Mouse (Mus musculus): ENCODE data around the gene Gps2. TPM values are rescaled to one million over a fixed set of nuclear protein-coding genes. Genes with fewer than 3 reads are reported as not detected.
A peak's percentile ranks its signal among the peaks of the same experiment; 100 is the strongest.

Gene Gps2
- polyA plus RNA-seq, 1 experiment from 2014 or later = 79.6 TPM

DNA sequence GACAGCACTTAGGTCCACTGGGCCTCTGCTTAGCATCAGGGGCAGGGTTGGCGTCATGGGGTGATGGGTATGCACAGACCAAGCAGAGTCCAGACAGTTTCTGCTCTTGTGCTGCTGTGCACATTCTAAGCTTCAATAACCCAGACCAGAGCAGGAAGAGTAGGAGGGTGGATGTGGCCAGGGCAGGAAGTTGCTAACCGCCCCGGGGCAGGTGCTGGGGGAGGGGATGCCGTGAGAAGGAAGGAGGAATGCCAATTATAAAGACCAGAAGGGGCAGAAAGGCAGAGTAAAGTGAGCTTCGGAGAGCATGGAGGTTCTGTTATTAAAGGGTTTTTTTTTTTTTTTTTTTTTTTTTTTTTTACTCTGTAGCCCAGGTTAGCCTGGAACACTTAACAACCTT is 19.0 kb upstream of the Gps2 start:
- Histone ChIP-seq H3K9me3 (no peaks in the 10 kb centered on the region), H3K27me3 (no peaks in the 10 kb centered on the region)
- WGBS = 91% methylated on average over 5 of the region's 5 CpGs

DNA sequence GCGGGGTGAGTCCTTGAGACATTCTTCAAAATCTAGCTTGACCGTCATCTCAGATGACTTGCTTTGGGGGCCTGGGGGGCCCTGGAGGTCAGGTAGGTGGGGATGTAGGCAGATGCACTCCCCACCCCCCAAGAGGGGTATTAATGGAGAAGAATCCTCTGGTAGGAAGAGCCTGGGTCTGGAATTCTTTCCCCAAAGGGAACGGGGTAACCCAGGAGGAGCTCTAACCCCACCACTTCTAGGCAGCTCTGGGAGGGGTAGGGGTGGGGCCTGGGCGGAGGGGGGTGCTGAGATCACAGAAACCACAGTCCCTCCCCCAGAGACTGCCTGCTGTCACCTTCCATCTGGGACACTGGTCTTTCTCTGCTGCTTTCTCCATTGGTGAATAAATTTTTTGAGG is 18.4 kb upstream of the Gps2 start, which contains the start of gene Acap1:
Gene Acap1 (minus strand): TSS at position 249 of the 400 bp plus-strand sequence.
- Histone ChIP-seq H3K9ac (replicated peaks) (no peak within 1 kb of the TSS), H3K4me3 (no peak within 1 kb of the TSS), H3K27me3 (no peaks in the 10 kb centered on the region), H3K27ac (replicated peaks) (no peak within 1 kb of the TSS), H3K9me3 (no peaks in the 10 kb centered on the region), H3K36me3 (no peaks in the 10 kb centered on the region), H3K4me1 (peaks cover 20% of the 10 kb centered on the region), H3K4me2 (replicated peaks) (no peak within 1 kb of the TSS)
- WGBS = 88% methylated on average over 4 of the region's 4 CpGs
- no peak for ATAC-seq (replicated peaks)

More for the DNA sequence above, 19.0 kb upstream of the Gps2 start:
- H3K4me3 ChIP-seq = no peak overlapping the region
- H3K4me1 ChIP-seq = peaks cover 16% of the 10 kb centered on the region
- ATAC-seq (replicated peaks) = no peak
- no peak overlapping the region for H3K27ac ChIP-seq (replicated peaks)
- H3K9ac ChIP-seq (replicated peaks) = no peak overlapping the region
- H3K36me3 ChIP-seq = no peaks in the 10 kb centered on the region
- H3K4me2 ChIP-seq (replicated peaks) = no peak overlapping the region

DNA sequence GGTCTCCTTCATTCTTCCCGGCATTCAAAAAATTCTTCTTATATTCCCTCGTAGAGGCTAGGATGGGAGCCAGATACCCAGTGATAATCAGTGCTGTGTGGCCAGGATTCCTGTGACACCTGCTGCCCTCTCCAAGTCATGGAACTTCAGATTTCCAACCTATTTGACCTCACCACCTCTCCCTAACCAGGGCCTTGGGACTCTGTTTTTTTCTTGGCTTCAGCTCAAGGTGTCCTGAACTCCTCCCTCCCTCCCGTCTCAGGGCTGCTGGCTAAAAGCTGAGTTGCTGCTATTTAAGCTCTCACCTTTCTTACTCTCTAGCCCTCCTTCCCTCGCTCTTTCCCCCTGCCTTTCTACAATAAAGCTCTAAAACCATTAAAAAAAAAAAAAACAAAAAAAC is 13.8 kb upstream of the Gps2 start:
- WGBS = 23% methylated on average over 4 of the region's 4 CpGs

DNA sequence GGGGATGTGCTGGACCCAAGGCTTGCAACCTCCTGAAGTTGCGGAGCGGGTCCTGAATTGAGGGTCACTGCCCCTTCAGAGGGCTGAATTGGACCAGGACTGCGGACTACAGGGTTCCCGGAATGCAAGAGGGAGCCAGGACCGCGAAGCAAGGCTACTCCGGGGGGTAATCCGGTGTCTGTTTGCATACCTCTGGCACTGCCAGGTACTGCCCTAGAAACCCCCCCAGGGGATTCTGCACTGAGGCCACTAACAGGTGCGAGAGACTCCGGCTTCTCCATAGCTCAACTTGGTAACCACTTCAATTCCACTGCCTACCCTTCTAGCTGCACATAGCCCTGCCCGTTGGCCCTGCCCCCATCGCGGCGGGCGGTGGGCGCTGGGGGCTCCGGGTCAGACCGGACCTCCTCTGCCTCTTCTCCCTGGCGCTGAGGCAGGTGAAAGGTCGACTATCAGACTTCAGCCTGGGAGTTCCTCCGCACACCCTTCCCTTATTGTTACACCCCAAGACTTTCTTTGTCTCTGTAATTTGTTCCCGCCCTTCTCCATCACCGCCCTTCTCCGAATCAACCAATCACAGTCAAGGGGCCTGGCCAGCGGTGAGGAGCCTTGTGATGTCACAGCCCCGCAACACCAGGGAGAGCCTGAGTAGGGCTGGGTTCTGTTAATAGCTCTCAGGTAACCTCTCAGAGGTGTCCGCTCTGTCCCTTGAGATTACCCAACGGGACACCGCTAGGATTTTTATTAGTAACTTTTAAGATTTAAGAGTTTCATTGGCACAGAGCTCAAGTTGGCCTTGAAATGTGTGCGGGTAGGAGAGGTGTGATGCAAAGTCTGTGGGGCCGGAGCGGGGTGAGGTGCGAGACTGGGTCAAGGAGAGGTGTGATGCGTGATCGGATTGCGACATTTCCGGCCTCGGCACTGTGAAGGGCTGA is 12.9 kb upstream of the Gps2 start, which contains the start of the genes 2810408A11Rik and Neurl4:
Gene 2810408A11Rik (minus strand): TSS at position 517 of the 935 bp plus-strand sequence.
Gene Neurl4 (plus strand): TSS at position 602 of the 935 bp plus-strand sequence.
- H3K27me3 ChIP-seq = no peaks in the 10 kb centered on the region
- H3K4me3 ChIP-seq = peak within 1 kb of the TSS; percentile 56
- peaks cover 35% of the 10 kb centered on the region for H3K4me1 ChIP-seq
- no peaks in the 10 kb centered on the region for H3K9me3 ChIP-seq
- ATAC-seq (replicated peaks) = peak; percentile 96
- H3K9ac ChIP-seq (replicated peaks) = peak within 1 kb of the TSS; percentile 76
- H3K36me3 ChIP-seq = peaks cover 20% of the 10 kb centered on the region
- under 1% methylated on average over 38 of the region's 38 CpGs for WGBS
- H3K4me2 ChIP-seq (replicated peaks) = peak within 1 kb of the TSS; percentile 91
- H3K27ac ChIP-seq (replicated peaks) = peak within 1 kb of the TSS; percentile 96

More for the DNA sequence above, 13.8 kb upstream of the Gps2 start:
- Histone ChIP-seq H3K9me3 (no peaks in the 10 kb centered on the region), H3K9ac (replicated peaks) (peak overlapping the region; percentile 76), H3K4me3 (peak overlapping the region; percentile 56), H3K27ac (replicated peaks) (peak overlapping the region; percentile 96), H3K4me2 (replicated peaks) (peak overlapping the region; percentile 91), H3K27me3 (no peaks in the 10 kb centered on the region), H3K36me3 (peaks cover 12% of the 10 kb centered on the region), H3K4me1 (peaks cover 35% of the 10 kb centered on the region)
- no peak for ATAC-seq (replicated peaks)

DNA sequence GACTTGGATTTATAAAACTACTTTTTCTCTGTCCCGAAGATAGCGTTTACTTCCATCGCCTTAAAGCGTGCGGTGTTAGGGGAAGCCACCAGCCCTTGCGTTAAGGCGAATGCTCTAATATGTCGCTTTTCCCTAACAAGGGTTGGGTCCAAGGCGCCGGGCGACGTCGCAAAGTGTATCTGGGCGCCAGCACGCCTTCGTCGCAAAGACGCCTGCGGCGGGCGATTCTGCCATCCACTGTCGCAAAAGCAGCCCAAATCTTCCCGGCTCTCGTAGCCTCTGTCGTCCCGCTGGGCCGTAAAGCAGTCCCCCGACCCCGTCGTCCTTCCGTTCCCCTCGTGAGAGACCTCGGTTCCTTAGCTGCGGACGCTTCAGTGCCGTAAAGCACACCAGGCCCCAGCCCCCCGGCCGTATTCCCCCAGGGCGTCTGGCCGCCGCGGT is 12.3 kb upstream of the Gps2 start:
- Histone ChIP-seq H3K36me3 (peaks cover 27% of the 10 kb centered on the region), H3K4me3 (peak overlapping the region; percentile 56), H3K9ac (replicated peaks) (peak overlapping the region; percentile 76), H3K27ac (replicated peaks) (peak overlapping the region; percentile 96), H3K4me1 (peaks cover 35% of the 10 kb centered on the region), H3K9me3 (no peaks in the 10 kb centered on the region), H3K4me2 (replicated peaks) (peak overlapping the region; percentile 91), H3K27me3 (no peaks in the 10 kb centered on the region)
- WGBS = 0% methylated on average over 42 of the region's 42 CpGs
- peak; percentile 82 for ATAC-seq (replicated peaks)

DNA sequence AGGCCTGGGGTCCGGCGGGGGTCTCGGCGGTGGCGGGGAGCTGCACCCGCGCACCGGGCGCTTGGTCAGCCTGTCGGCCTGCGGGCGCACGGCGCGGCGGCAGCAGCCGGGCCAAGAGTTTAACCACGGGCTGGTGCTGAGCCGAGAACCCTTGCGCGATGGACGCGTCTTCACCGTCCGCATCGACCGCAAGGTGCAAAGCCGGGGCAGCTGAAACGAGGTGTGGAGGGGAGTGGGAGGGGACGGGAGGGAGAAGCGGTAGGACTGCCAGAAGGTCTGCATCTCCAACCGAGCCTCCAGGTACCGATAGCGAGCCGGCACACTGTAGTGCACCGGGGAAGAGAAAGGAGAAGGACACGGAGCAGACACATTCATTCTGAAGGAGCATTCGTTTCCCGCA is 11.7 kb upstream of the Gps2 start:
- no peak for ATAC-seq (replicated peaks)
- WGBS = under 1% methylated on average over 37 of the region's 39 CpGs
- Histone ChIP-seq H3K36me3 (peaks cover 33% of the 10 kb centered on the region), H3K9ac (replicated peaks) (peak overlapping the region; percentile 76), H3K27ac (replicated peaks) (peak overlapping the region; percentile 96), H3K4me3 (peak overlapping the region; percentile 56), H3K4me1 (peaks cover 35% of the 10 kb centered on the region), H3K4me2 (replicated peaks) (peak overlapping the region; percentile 91), H3K9me3 (no peaks in the 10 kb centered on the region), H3K27me3 (no peaks in the 10 kb centered on the region)

DNA sequence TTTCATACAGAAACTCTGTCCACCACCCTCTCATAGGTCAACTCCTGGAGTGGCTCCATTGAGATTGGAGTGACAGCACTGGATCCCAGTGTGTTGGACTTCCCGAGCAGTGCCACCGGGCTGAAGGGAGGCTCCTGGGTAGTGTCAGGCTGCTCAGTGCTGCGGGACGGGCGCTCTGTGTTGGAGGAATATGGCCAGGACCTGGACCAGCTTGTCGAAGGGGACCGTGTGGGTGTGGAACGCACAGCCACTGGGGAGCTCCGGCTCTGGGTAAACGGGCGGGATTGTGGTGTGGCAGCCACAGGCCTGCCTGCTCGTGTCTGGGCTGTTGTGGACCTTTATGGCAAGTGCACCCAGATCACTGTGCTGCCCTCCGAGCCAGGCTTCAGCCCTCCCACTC is 10.7 kb upstream of the Gps2 start:
- peak overlapping the region; percentile 91 for H3K4me2 ChIP-seq (replicated peaks)
- no peak overlapping the region for H3K9ac ChIP-seq (replicated peaks)
- peak overlapping the region; percentile 56 for H3K4me3 ChIP-seq
- ATAC-seq (replicated peaks) = no peak
- H3K9me3 ChIP-seq = no peaks in the 10 kb centered on the region
- no peaks in the 10 kb centered on the region for H3K27me3 ChIP-seq
- no peak overlapping the region for H3K27ac ChIP-seq (replicated peaks)
- peaks cover 43% of the 10 kb centered on the region for H3K36me3 ChIP-seq
- WGBS = 88% methylated on average over 13 of the region's 13 CpGs
- H3K4me1 ChIP-seq = peaks cover 34% of the 10 kb centered on the region

DNA sequence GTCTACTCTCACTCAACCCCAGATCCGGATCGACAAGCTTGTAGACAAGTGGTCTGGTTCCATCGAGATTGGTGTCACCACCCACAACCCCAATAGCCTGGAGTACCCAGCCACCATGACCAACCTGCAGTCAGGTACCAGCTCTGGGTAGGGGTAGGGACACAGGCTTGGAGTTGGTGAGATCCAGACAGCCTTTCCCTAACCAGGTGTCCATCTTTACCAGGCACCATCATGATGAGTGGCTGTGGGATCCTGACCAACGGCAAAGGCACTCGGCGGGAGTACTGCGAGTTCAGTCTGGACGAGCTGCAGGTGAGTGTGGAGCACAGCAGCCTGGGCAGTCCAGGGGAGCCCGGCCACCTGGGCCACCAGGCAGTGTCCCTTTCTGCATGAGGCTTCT is 9.4 kb upstream of the Gps2 start:
- H3K4me3 ChIP-seq = no peak overlapping the region
- 95% methylated on average over 9 of the region's 9 CpGs for WGBS
- H3K9ac ChIP-seq (replicated peaks) = no peak overlapping the region
- no peaks in the 10 kb centered on the region for H3K9me3 ChIP-seq
- H3K27me3 ChIP-seq = no peaks in the 10 kb centered on the region
- no peak for ATAC-seq (replicated peaks)
- H3K4me1 ChIP-seq = peaks cover 22% of the 10 kb centered on the region
- H3K36me3 ChIP-seq = peaks cover 56% of the 10 kb centered on the region
- H3K27ac ChIP-seq (replicated peaks) = no peak overlapping the region
- no peak overlapping the region for H3K4me2 ChIP-seq (replicated peaks)

DNA sequence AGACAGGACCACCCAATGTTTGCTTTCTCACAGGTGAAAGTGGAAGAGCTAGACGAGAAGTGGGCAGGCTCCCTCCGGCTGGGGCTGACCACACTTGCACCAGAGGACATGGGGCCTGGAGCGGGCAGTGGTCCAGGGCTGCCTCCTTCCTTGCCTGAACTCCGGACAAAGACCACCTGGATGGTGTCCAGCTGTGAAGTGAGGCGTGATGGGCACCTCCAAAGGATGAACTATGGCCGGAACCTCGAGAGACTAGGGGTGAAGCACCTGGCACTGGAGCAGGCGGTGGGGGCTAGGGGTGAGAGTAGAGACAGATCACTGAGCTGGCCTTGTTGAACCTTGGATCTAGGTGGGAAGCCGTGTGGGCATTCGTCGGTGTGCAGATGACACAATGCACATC is 5.0 kb upstream of the Gps2 start:
- Histone ChIP-seq H3K36me3 (peaks cover 95% of the 10 kb centered on the region), H3K27ac (replicated peaks) (no peak overlapping the region), H3K27me3 (no peaks in the 10 kb centered on the region), H3K4me1 (peaks cover 7% of the 10 kb centered on the region), H3K4me2 (replicated peaks) (no peak overlapping the region), H3K9ac (replicated peaks) (no peak overlapping the region), H3K9me3 (no peaks in the 10 kb centered on the region), H3K4me3 (no peak overlapping the region)
- 92% methylated on average over 11 of the region's 11 CpGs for WGBS
- ATAC-seq (replicated peaks) = no peak

DNA sequence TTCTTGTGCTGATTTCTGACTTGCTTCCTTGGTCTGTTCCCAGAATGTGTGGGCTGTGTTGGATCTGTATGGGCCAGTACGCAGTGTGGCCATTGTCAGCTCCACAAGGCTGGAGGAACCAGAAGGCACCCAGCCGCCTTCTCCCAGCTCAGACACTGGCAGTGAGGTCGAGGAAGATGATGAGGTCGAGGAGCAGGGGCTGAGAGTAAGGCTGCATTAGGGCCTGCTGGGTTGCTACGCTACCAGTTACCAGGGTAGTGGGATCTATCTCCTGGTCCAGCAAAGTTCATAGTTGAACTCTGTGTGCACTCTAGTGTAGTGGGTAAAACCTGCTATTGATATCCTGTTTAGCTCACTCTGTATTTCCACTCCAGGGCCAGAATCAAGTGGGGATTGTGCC is 4.5 kb upstream of the Gps2 start:
- no peaks in the 10 kb centered on the region for H3K27me3 ChIP-seq
- H3K4me3 ChIP-seq = no peak overlapping the region
- H3K27ac ChIP-seq (replicated peaks) = no peak overlapping the region
- WGBS = 95% methylated on average over 5 of the region's 5 CpGs
- no peaks in the 10 kb centered on the region for H3K9me3 ChIP-seq
- H3K36me3 ChIP-seq = peaks cover 89% of the 10 kb centered on the region
- ATAC-seq (replicated peaks) = no peak
- H3K4me2 ChIP-seq (replicated peaks) = no peak overlapping the region
- peaks cover 9% of the 10 kb centered on the region for H3K4me1 ChIP-seq
- H3K9ac ChIP-seq (replicated peaks) = no peak overlapping the region

DNA sequence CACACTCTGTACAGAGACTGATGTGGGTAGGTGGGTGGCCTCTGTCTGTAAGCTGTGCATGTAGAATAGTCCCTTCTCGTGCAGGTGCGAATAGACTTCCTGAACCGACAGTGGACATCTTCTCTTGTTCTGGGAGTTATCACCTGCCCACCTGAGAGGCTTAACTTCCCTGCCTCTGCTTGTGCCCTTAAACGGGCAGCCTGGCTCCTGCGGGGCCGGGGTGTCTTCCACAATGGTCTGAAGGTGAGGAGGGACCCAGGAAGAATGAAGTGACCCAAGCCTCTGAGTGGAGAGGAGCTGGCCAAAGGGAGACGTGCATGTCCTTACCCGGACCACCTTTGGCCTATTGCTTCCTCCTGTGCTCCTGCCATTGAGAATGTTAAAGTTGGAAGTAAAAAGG is 3.5 kb upstream of the Gps2 start:
- peaks cover 83% of the 10 kb centered on the region for H3K36me3 ChIP-seq
- no peak for ATAC-seq (replicated peaks)
- H3K27me3 ChIP-seq = no peaks in the 10 kb centered on the region

DNA sequence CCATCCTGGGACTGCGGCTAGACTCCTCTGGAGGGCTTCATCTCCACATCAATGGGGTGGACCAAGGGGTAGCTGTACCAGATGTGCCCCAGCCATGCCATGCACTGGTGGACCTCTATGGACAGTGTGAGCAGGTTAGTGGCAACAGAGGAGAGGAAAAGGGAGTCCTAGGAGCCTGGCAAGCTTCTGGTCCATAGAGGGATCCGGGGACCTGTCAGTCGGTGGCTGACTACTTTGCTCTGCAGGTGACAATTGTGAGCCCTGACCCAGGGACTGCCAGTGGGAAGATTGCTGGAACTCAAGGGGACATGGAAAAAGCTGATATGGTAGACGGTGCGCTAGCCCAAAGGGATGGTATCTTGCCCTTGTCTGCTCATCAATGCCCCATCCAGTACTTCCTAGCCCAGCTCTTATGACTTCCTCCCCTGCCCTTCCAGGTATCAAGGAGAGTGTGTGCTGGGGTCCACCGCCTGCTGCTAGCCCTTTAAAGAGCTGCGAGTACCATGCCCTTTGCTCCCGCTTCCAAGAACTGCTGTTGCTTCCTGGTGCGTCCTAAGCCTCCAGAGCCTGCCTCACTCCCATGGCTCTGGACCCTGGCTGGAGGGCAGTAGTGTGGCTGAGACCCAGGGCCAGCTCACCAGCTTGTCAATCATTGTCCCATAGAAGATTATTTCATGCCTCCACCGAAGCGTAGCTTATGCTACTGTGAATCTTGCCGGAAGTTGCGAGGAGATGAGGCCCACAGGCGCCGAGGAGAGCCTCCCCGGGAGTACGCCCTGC is 2.7 kb upstream of the Gps2 start:
- H3K4me3 ChIP-seq = no peak overlapping the region
- WGBS = 93% methylated on average over 17 of the region's 17 CpGs
- no peaks in the 10 kb centered on the region for H3K27me3 ChIP-seq
- H3K9me3 ChIP-seq = no peaks in the 10 kb centered on the region
- no peak overlapping the region for H3K4me2 ChIP-seq (replicated peaks)
- H3K27ac ChIP-seq (replicated peaks) = no peak overlapping the region
- no peak overlapping the region for H3K9ac ChIP-seq (replicated peaks)
- peaks cover 83% of the 10 kb centered on the region for H3K36me3 ChIP-seq
- no peak for ATAC-seq (replicated peaks)
- H3K4me1 ChIP-seq = peaks cover 27% of the 10 kb centered on the region

More for the DNA sequence above, 3.5 kb upstream of the Gps2 start:
- no peak overlapping the region for H3K27ac ChIP-seq (replicated peaks)
- 90% methylated on average over 8 of the region's 8 CpGs for WGBS
- no peak overlapping the region for H3K9ac ChIP-seq (replicated peaks)
- H3K4me3 ChIP-seq = no peak overlapping the region
- no peak overlapping the region for H3K4me2 ChIP-seq (replicated peaks)
- H3K9me3 ChIP-seq = no peaks in the 10 kb centered on the region
- H3K4me1 ChIP-seq = peaks cover 19% of the 10 kb centered on the region
